Mouse (Mus musculus): ENCODE measurements around the gene Piga. TPM values are rescaled to one million over a fixed set of nuclear protein-coding genes. Genes with fewer than 3 reads are reported as not detected.

The Piga gene
- polyA plus RNA-seq, 1 experiment from 2014 or later, result 6.1 TPM

- DNase-seq (ENCODE audit: low spot score) (no peak), ATAC-seq (no peak)
- Histone ChIP-seq H3K4me2 (replicated peaks; ENCODE audit: low read depth, low read length) (no peak overlapping the region), H3K36me3 (ENCODE audit: insufficient read depth, low read length) (no peaks in the 10 kb centered on the region), H3K9me3 (ENCODE audit: low read length) (no peaks in the 10 kb centered on the region), H3K27me3 (replicated peaks; ENCODE audit: insufficient read depth, low read length) (no peaks in the 10 kb centered on the region), H3K27ac (ENCODE audit: low read length) (no peak overlapping the region), H3K4me1 (ENCODE audit: insufficient read depth, low read depth, low read length) (no peaks in the 10 kb centered on the region), H3K9ac (replicated peaks; ENCODE audit: low read depth) (no peak overlapping the region), H3K4me3 (ENCODE audit: low read depth, low read length) (no peak overlapping the region)
- TF ChIP-seq CTCF (IDR thresholded peaks at IDR 0.05) (no peak), EP300 (IDR thresholded peaks at IDR 0.05) (no peak)
- 70% methylated on average over 6 of the region's 6 CpGs for WGBS
These were observed 11.0 kb downstream of the Piga start for GRCm38 (mm10) chrX:164430621-164431020.

- no peak overlapping the region for H3K4me3 ChIP-seq (ENCODE audit: low read depth, low read length)
- no peak overlapping the region for H3K4me2 ChIP-seq (replicated peaks; ENCODE audit: low read depth, low read length)
- H3K27me3 ChIP-seq (replicated peaks; ENCODE audit: insufficient read depth, low read length), result no peaks in the 10 kb centered on the region
- no peaks in the 10 kb centered on the region for H3K9me3 ChIP-seq (ENCODE audit: low read length)
- no peaks in the 10 kb centered on the region for H3K4me1 ChIP-seq (ENCODE audit: insufficient read depth, low read depth, low read length)
- ATAC-seq, result no peak
- H3K27ac ChIP-seq (ENCODE audit: low read length), result no peak overlapping the region
- H3K9ac ChIP-seq (replicated peaks; ENCODE audit: low read depth), result no peak overlapping the region
- WGBS, result 82% methylated on average over 2 of the region's 2 CpGs
- H3K36me3 ChIP-seq (ENCODE audit: insufficient read depth, low read length), result no peaks in the 10 kb centered on the region
- TF ChIP-seq CTCF (IDR thresholded peaks at IDR 0.05), result no peak
- TF ChIP-seq EP300 (IDR thresholded peaks at IDR 0.05), result no peak
- no peak for DNase-seq (ENCODE audit: low spot score)
These were observed 11.5 kb downstream of the Piga start for GRCm38 (mm10) chrX:164431133-164431532.

GRCm38 (mm10) chrX:164431541-164431940, 12.0 kb downstream of the Piga start:
- ATAC-seq, result no peak
- Histone ChIP-seq H3K9me3 (ENCODE audit: low read length) (no peaks in the 10 kb centered on the region), H3K4me2 (replicated peaks; ENCODE audit: low read depth, low read length) (no peak overlapping the region), H3K27ac (ENCODE audit: low read length) (no peak overlapping the region), H3K27me3 (replicated peaks; ENCODE audit: insufficient read depth, low read length) (no peaks in the 10 kb centered on the region), H3K4me3 (ENCODE audit: low read depth, low read length) (no peak overlapping the region), H3K4me1 (ENCODE audit: insufficient read depth, low read depth, low read length) (no peaks in the 10 kb centered on the region), H3K36me3 (ENCODE audit: insufficient read depth, low read length) (no peaks in the 10 kb centered on the region), H3K9ac (replicated peaks; ENCODE audit: low read depth) (no peak overlapping the region)
- no peak for DNase-seq (ENCODE audit: low spot score)
- TF ChIP-seq CTCF (IDR thresholded peaks at IDR 0.05), result no peak
- no peak for TF ChIP-seq EP300 (IDR thresholded peaks at IDR 0.05)
- WGBS, result 79% methylated on average over 6 of the region's 6 CpGs

GRCm38 (mm10) chrX:164432682-164433081, 13.1 kb downstream of the Piga start:
- H3K9me3 ChIP-seq (ENCODE audit: low read length), result no peaks in the 10 kb centered on the region
- ATAC-seq (no peak), DNase-seq (ENCODE audit: low spot score) (no peak)
- H3K27ac ChIP-seq (ENCODE audit: low read length), result no peak overlapping the region
- H3K4me2 ChIP-seq (replicated peaks; ENCODE audit: low read depth, low read length), result no peak overlapping the region
- H3K9ac ChIP-seq (replicated peaks; ENCODE audit: low read depth), result no peak overlapping the region
- no peaks in the 10 kb centered on the region for H3K36me3 ChIP-seq (ENCODE audit: insufficient read depth, low read length)
- no peaks in the 10 kb centered on the region for H3K27me3 ChIP-seq (replicated peaks; ENCODE audit: insufficient read depth, low read length)
- no peak overlapping the region for H3K4me3 ChIP-seq (ENCODE audit: low read depth, low read length)
- no peaks in the 10 kb centered on the region for H3K4me1 ChIP-seq (ENCODE audit: insufficient read depth, low read depth, low read length)
- TF ChIP-seq CTCF (IDR thresholded peaks at IDR 0.05), result no peak
- no peak for TF ChIP-seq EP300 (IDR thresholded peaks at IDR 0.05)
- WGBS, result 91% methylated on average over 6 of the region's 9 CpGs

GRCm38 (mm10) chrX:164436709-164437108, 17.1 kb downstream of the Piga start, which contains the start of gene Asb11:
Gene Asb11 (plus strand): TSS chrX:164436994.
- H3K4me2 ChIP-seq (replicated peaks; ENCODE audit: low read depth, low read length), result no peak within 1 kb of the TSS
- no peaks in the 10 kb centered on the region for H3K36me3 ChIP-seq (ENCODE audit: insufficient read depth, low read length)
- no peak within 1 kb of the TSS for H3K27ac ChIP-seq (ENCODE audit: low read length)
- no peaks in the 10 kb centered on the region for H3K9me3 ChIP-seq (ENCODE audit: low read length)
- WGBS, result 39% methylated on average over 8 of the region's 8 CpGs
- no peak within 1 kb of the TSS for H3K9ac ChIP-seq (replicated peaks; ENCODE audit: low read depth)
- H3K27me3 ChIP-seq (replicated peaks; ENCODE audit: insufficient read depth, low read length), result no peaks in the 10 kb centered on the region
- no peaks in the 10 kb centered on the region for H3K4me1 ChIP-seq (ENCODE audit: insufficient read depth, low read depth, low read length)
- TF ChIP-seq EP300 (IDR thresholded peaks at IDR 0.05) (no peak), CTCF (IDR thresholded peaks at IDR 0.05) (no peak)
- DNase-seq (ENCODE audit: low spot score) (peak; percentile 56), ATAC-seq (peak; percentile 53)
- H3K4me3 ChIP-seq (ENCODE audit: low read depth, low read length), result no peak within 1 kb of the TSS

GRCm38 (mm10) chrX:164439462-164439861, 19.9 kb downstream of the Piga start:
- Histone ChIP-seq H3K27me3 (replicated peaks; ENCODE audit: insufficient read depth, low read length) (no peaks in the 10 kb centered on the region), H3K4me3 (ENCODE audit: low read depth, low read length) (no peak overlapping the region), H3K27ac (ENCODE audit: low read length) (0 out of 2 replicates have a peak overlapping the region, but pooled peaks have one; percentile 45), H3K9me3 (ENCODE audit: low read length) (no peaks in the 10 kb centered on the region), H3K4me1 (ENCODE audit: insufficient read depth, low read depth, low read length) (no peaks in the 10 kb centered on the region), H3K9ac (replicated peaks; ENCODE audit: low read depth) (no peak overlapping the region), H3K36me3 (ENCODE audit: insufficient read depth, low read length) (no peaks in the 10 kb centered on the region), H3K4me2 (replicated peaks; ENCODE audit: low read depth, low read length) (no peak overlapping the region)
- ATAC-seq, result no peak
- TF ChIP-seq EP300 (IDR thresholded peaks at IDR 0.05) (no peak), CTCF (IDR thresholded peaks at IDR 0.05) (no peak)
- DNase-seq (ENCODE audit: low spot score), result no peak
- 67% methylated on average over 7 of the region's 7 CpGs for WGBS

- Histone ChIP-seq H3K4me3 (ENCODE audit: low read depth, low read length) (no peak overlapping the region), H3K9me3 (ENCODE audit: low read length) (no peaks in the 10 kb centered on the region), H3K36me3 (ENCODE audit: insufficient read depth, low read length) (no peaks in the 10 kb centered on the region), H3K27me3 (replicated peaks; ENCODE audit: insufficient read depth, low read length) (no peaks in the 10 kb centered on the region), H3K4me2 (replicated peaks; ENCODE audit: low read depth, low read length) (no peak overlapping the region), H3K27ac (ENCODE audit: low read length) (peak overlapping the region; percentile 35; the same call in 1 of the 2 replicates), H3K4me1 (ENCODE audit: insufficient read depth, low read depth, low read length) (no peaks in the 10 kb centered on the region), H3K9ac (replicated peaks; ENCODE audit: low read depth) (no peak overlapping the region)
- TF ChIP-seq EP300 (IDR thresholded peaks at IDR 0.05) (peak; percentile 32; the same call in 1 of the 2 replicates), CTCF (IDR thresholded peaks at IDR 0.05) (no peak)
- ATAC-seq (peak; percentile 85), DNase-seq (ENCODE audit: low spot score) (peak; percentile 79)
- WGBS, result 27% methylated on average over 2 of the region's 2 CpGs
These were observed 20.6 kb downstream of the Piga start for GRCm38 (mm10) chrX:164440140-164440539.

Measured in lung, postnatal 0 days (tissue).